Mouse (Mus musculus) left cerebral cortex, adult 8-10 months (tissue): ENCODE results near the gene Ehbp1l1. TPM values are rescaled to one million over a fixed set of nuclear protein-coding genes. Genes with fewer than 3 reads are reported as not detected.

Source experiments
- DNase-seq, 2 experiments: peaks; one replicate each; pipeline ENCODE4 v3.0.0; 2022; ENCODE audit warnings: low spot score in 2 of 2
- microRNA-seq, 2 experiments: library from miRNA; unstranded; fragments of <30 nt; microRNA quantifications; one replicate each; pipeline ENCODE4 v1.2.0; 2022
- total RNA-seq, 4 experiments: library from RNA; stranded (reverse); gene quantifications; 2 replicates each; pipeline ENCODE4 v1.2.4; 2022

Gene Ehbp1l1
- total RNA-seq, 4 experiments from 2014 or later, result 15.8 to 22.9 (median 19.9) TPM

DNA sequence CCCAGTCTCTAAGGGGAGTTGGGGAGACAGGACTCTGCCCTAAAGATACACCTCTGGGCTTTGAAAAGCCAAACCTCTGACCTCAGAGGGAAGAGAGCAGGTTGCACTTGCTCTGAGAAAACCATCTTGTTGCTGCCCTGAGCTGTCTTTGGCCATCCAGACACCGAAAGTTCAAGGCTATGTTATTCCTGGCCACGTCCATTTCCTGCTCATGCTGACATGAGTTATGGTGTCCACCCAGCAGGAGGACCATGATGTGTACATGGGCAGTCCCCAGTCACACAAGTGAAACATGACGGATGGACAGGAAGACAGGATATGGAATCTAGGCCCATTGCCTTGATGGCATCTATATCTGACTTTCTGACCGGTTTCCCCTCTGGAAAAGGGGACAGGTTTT, 45.7 kb downstream of the Ehbp1l1 start:
- DNase-seq, result no peak

DNA sequence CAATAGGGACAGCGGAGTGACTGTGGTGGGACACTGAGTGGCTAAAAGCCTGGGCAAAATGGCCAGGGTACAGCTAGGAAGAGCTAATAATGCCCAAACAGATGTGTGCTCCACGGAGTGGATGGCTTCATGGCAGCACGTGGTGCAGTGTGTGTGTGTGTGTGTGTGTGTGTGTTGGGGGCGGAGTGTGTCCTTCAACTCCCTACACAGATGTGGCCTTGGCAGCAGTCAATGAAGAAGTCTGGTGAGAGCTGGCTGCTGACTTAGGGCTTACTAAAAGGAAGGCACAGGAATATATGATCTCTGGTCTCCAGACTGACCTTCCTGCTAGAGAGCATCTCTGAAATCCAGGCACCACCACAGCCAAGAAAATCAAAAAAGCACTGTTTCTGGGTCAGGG, 57.7 kb downstream of the Ehbp1l1 start:
- no peak for DNase-seq

- DNase-seq, result no peak
Measured at GRCm38 (mm10) chr19:5666386-5666785, 59.7 kb downstream of the Ehbp1l1 start.

- no peak for DNase-seq
Measured at GRCm38 (mm10) chr19:5665465-5665864, 60.7 kb downstream of the Ehbp1l1 start.

DNA sequence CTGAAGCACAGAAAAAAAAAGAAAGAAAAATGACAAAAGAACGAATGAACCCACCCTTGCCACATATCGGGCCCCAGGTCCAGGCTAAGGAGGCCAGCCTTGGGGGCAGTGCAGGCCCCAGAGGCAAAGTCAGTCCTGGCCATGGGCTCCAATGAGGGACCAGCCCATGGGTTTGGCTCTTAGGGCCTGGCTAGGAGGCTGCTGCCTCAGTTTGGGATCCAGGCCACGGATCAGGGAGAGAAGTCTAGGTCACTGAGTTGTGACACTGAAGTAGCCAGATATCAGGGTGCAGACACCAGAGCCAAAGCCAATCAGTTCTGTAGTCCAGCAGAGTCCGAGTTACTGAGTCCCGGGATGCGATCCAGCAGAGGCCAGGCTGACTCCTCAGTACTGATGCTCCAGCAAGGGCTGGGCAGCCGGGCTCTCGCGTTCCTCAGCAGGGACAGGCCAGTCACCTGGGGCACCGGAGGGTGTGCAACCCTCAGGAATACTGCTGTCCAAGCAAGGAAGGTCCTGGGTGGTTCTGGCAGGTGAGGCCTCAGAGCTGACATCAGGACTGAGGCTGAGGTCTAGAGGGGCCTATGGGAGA, 61.4 kb downstream of the Ehbp1l1 start:
- DNase-seq, result no peak

DNA sequence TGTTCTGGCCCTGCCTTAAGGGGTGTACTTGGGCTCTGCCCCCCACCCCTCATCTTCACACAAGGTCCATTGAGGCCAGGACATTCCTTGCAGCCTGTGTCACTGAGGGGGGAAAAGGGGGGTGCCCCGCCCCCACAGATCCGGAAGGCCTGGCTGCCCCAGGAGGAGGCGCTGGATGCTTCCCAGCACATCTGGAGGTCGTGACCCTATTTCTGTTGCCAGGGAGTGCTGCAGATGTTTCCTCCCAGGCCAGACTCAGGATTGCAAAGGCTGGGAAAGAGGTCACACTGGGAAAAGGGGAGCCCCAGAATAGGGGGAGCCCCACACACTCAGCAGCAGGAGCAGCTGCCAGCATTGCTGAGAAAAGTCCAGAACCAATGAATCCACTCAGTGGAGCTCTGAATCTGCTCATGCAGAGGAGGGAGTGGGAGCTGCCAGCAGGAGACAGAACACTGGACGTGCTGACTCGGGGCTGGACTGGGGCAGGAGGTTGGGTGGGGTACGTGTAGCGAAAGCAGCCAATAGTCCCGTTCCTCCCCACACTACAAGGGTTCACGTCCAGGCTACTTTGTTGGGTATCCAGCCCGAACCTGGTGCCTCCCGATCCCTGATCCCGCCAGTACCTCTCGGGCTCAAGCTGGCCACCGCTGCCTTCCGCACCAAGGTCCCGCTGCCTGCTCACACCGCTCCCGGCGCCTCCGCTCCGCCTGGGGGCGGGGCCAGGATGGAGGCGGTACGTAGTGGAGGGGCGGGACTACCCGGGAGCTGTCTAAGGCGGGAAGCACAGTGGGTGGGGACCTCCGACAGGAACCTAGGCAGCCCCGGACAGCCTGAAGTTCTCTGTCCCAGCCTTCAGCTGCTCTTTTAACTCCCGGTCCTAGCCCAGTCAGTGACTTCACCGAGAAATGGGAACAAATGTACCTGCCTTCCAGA, 62.9 kb downstream of the Ehbp1l1 start, which contains the start of gene Sipa1:
Gene Sipa1, minus strand, starts transcription at position 727 of the 933 bp plus-strand sequence.
- peak; percentile 52 to 64 for DNase-seq

DNA sequence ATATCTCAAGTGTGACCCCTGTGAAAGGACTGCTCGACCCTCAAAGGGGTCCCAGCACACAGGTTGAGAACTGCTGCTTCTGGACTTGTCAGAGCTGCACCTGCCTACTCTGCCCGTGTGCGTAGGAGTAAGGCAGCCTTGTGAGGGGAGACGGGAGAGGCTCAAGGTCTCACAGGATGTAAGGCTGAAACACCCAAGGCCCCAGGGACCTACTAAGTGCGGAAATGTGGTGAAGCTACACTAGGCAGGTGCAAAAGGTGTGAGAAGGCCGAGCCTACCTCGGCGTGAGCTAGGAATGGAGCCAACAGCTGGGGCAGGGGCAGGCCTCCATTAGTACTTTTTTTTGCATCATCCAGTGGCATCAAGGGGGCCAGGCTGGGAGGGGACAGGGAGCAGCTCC, 63.8 kb downstream of the Ehbp1l1 start:
- no peak for DNase-seq

DNA sequence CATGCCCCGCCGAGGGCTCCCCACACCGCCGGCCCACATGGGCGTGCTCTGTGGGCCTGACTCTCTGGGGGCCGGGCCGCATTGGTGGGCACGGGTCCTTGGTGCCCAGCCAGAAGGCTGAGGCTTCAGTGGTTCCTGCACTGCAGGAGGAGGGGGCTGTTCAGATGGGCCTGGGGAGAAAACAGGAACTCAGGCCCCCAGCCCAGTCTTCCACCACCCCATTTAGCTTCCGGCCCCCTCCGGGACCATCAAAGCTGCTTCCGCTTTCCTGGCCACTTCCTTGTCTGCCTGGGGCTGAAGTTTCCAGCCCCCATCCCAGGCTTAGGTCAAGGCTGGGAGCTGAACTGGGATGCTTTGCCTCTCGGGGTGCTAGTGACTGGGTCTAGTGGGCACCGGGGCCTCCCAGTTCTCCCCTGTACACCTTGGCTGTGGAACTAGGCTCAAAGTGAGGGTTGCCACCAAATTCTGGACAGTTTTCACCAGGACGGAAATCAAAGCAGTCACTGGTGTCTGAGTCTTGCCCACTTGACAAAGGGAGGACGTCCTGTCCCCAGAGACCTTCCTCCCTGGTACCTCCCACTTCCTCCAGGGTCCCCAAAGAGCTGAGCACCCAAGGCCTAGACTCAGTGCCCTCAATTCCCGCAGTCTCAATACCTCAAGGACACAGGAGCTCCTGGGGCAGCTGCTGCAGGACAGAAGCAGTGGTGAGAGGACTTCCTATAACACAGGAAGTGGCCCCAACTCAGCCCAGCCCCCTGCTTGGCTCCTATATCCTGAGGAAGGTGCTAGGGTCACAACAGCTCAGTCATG, 65.0 kb downstream of the Ehbp1l1 start:
- no peak for DNase-seq

Small RNA genes within 50 kb of the gene (microRNA-seq; reads per million reads assigned to microRNA genes)
- 0.66 to 2.5 reads per million in 2 experiments for gene Mir6987

Other genes starting within 250 kb of the Ehbp1l1 start
- 10 to 100 TPM; 29.7 to 36.3 (median 35.4) TPM for gene Mus81, start 237.9 kb downstream of the Ehbp1l1 start, total RNA-seq
- gene Cfl1, start 235.9 kb downstream of the Ehbp1l1 start, total RNA-seq, result 1,000 to 10,000 TPM; 1,338 to 1,440 (median 1,412) TPM
- gene 1700020D05Rik, start 222.5 kb downstream of the Ehbp1l1 start, total RNA-seq, result 1 to 10 TPM; 6.6 to 8.6 (median 7.1) TPM
- gene Snx32, start 215.8 kb downstream of the Ehbp1l1 start, total RNA-seq, result 10 to 100 TPM; 82.4 to 93.9 (median 89.3) TPM
- gene Ovol1, start 165.7 kb downstream of the Ehbp1l1 start, total RNA-seq, result not detected
- 1 to 10 TPM; 6.9 to 9.1 (median 7.8) TPM for gene Ap5b1, start 158.3 kb downstream of the Ehbp1l1 start, total RNA-seq
- 10 to 100 TPM; 68.0 to 88.2 (median 72.1) TPM for gene Rnaseh2c, start 124.4 kb downstream of the Ehbp1l1 start, total RNA-seq
- gene Kat5, start 116.1 kb downstream of the Ehbp1l1 start, total RNA-seq, result 100 to 1,000 TPM in 1 of 4 experiments, 10 to 100 TPM in 3; 87.3 to 115 (median 97.0) TPM
- gene Rela, start 88.8 kb downstream of the Ehbp1l1 start, total RNA-seq, result 10 to 100 TPM; 22.5 to 25.3 (median 23.7) TPM
- gene Sipa1, start 62.6 kb downstream of the Ehbp1l1 start, total RNA-seq, result 10 to 100 TPM; 12.5 to 20.7 (median 14.9) TPM
- gene Map3k11, start 37.6 kb downstream of the Ehbp1l1 start, total RNA-seq, result 10 to 100 TPM; 19.0 to 20.2 (median 19.7) TPM
- 10 to 100 TPM; 74.4 to 86.8 (median 80.3) TPM for gene Pcnx3, start 37.4 kb downstream of the Ehbp1l1 start, total RNA-seq
- gene Kcnk7, start 21.9 kb downstream of the Ehbp1l1 start, total RNA-seq, result under 1 TPM in 1 of 4 experiments, not detected in 3; 0.37 TPM
- gene Fam89b, start 3.3 kb upstream of the Ehbp1l1 start, total RNA-seq, result 10 to 100 TPM; 24.9 to 30.9 (median 26.1) TPM
- 10 to 100 TPM; 35.0 to 42.2 (median 41.3) TPM for gene Ltbp3, start 14.6 kb upstream of the Ehbp1l1 start, total RNA-seq
- gene Scyl1, start 45.1 kb upstream of the Ehbp1l1 start, total RNA-seq, result 100 to 1,000 TPM in 1 of 4 experiments, 10 to 100 TPM in 3; 88.9 to 100 (median 94.9) TPM
- gene Frmd8, start 149.0 kb upstream of the Ehbp1l1 start, total RNA-seq, result 10 to 100 TPM; 12.1 to 19.9 (median 13.7) TPM
- gene Slc25a45, start 151.5 kb upstream of the Ehbp1l1 start, total RNA-seq, result 1 to 10 TPM; 3.2 to 5.1 (median 4.1) TPM
- 1 to 10 TPM; 3.9 to 5.6 (median 5.0) TPM for gene Tigd3, start 167.8 kb upstream of the Ehbp1l1 start, total RNA-seq
- gene Dpf2, start 186.7 kb upstream of the Ehbp1l1 start, total RNA-seq, result 10 to 100 TPM; 76.4 to 87.8 (median 81.6) TPM
- gene Cdc42ep2, start 198.5 kb upstream of the Ehbp1l1 start, total RNA-seq, result 1 to 10 TPM; 6.1 to 7.4 (median 6.4) TPM
- gene Pola2, start 237.9 kb upstream of the Ehbp1l1 start, total RNA-seq, result 1 to 10 TPM; 4.4 to 6.6 (median 5.6) TPM